Mouse (Mus musculus): ENCODE measurements around the gene Rassf5.

The Rassf5 gene

DNA sequence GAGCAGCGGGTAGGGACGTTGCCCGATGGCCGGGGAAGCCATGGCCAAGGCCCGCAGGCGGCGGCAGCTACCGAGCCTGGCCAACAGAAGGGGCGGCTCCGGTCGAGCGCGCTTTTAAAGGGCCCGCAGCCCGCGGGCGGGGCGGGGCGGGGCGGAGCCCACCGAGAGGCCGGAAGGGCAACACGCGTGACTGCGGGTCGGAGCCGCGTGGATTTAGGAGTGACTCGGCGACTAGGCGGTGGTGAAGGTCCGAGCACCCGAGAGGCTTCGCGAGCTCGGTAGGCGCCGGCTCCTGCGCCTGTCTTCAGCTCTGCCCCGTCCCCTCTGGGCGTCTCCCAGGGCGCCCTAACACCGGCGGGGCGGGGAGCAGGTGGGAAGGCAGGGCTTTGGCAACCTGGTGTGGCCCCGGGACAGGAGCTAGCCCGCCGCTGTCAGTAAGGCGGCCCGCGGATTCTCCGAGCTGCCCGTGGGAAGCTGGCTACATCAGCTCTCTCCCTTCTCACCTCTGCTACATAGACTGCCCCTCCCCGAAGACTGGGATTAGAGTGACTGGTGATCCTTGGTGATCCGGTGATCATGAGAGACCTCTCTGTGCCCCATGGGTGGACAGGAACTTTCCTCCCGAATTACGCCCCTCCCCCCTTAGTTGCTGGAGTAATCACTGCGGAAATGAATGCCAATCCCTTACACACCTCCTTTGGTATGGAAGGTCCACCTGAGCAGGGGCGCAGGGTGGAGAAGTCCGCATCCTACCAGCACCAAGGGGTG is at the start of gene Rassf5:
Rassf5 (minus strand) TSS at position 170 of the 768 bp plus-strand sequence.
- peak; percentile 84 to 86 for DNase-seq

- no peak for DNase-seq
These were observed 48.8 kb upstream of the Rassf5 start for GRCm38 (mm10) chr1:131293922-131294250.

GRCm38 (mm10) chr1:131293221-131293921 is 48.3 kb upstream of the Rassf5 start:
- no peak for DNase-seq

DNA sequence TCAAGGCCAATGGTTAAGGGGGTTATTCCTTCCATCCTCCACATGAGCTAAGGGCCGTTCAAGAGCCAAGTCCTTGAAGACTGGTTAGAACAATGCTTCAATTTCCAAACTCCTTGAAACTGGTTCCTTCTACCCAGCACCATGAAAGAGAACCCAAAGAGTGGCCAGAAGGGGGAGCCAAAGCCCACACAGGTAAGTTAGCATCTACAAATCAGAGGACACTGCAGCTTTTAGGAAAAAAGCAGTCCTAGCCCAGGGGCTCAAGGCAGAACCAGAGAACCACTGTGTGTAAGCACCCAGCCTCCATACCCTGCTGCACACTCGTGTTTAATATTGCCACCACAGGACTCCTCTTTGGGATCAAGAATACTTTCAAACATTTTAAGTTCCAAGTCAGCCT is 45.6 kb upstream of the Rassf5 start:
- DNase-seq, result peak; percentile 45 to 73

DNA sequence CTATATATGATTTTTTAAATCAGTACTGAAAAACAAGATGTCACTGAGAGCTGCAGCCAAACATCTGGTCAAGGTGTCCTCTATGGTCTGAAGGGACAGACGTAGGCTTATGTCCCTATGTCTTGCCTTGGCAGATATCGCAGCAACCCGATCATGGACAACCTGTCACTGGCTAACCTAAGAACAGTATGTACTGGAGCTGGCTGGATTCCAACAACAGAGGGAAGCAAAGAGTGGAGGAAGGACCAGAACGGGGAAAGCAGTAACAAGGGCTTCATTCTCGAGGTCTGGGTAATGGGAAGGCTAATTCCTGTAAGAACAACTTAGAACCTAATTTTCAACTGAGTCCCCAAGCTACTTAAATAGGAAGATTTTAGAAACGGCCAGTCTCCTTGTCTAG is 43.9 kb upstream of the Rassf5 start:
- no peak for DNase-seq

DNA sequence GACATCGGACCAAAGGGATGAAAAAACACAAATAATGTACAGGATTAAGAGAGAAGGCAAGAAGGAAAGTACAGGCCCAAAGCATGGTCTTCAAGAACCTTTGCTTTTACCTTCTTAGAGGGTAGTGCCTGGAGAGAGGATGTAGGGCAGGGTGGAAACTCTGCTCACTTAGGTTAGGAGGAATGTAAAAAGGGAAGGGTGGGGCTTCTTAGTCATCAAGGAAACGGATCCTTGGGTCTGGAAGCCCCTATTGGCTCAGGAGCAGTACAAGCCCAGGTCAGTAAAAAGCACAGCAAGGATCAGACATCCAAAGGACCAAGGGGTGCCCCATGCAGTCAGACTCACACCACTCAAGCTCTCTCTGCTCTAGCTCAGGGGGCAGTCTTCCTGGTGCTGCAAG is 42.2 kb upstream of the Rassf5 start:
- no peak for DNase-seq

- peak in 1 of 2 experiments; percentile 37 for DNase-seq
These were observed 41.7 kb upstream of the Rassf5 start for GRCm38 (mm10) chr1:131286803-131287202.

- DNase-seq, result no peak
These were observed 39.6 kb upstream of the Rassf5 start for GRCm38 (mm10) chr1:131284616-131285015.

DNA sequence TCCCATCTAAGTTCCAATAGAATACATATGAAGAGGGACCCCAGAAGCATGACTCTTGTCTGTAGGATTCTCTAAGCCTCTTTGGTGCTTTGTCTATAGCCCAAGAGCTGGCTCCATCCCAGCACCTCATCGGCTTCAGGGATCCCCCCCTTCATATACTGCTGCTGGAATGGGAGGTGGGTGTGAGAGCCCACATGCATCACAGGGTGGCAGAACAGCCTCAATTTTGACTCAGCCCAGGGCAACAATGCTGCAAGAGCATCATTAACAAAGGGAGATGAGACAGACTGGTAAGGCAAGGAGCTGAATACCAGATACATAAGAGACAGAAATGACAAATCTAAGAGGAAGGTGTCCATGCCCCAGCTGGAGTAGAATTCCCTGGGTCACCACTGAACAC is 39.1 kb upstream of the Rassf5 start:
- DNase-seq, result no peak

- no peak for DNase-seq
These were observed 36.7 kb upstream of the Rassf5 start for GRCm38 (mm10) chr1:131281731-131282130.

GRCm38 (mm10) chr1:131280280-131280679 is 35.2 kb upstream of the Rassf5 start:
- DNase-seq, result no peak

- DNase-seq, result no peak
These were observed 34.4 kb upstream of the Rassf5 start, which contains the start of gene Ikbke for GRCm38 (mm10) chr1:131279456-131279776. Ikbke (minus strand) TSS chr1:131279606.

DNA sequence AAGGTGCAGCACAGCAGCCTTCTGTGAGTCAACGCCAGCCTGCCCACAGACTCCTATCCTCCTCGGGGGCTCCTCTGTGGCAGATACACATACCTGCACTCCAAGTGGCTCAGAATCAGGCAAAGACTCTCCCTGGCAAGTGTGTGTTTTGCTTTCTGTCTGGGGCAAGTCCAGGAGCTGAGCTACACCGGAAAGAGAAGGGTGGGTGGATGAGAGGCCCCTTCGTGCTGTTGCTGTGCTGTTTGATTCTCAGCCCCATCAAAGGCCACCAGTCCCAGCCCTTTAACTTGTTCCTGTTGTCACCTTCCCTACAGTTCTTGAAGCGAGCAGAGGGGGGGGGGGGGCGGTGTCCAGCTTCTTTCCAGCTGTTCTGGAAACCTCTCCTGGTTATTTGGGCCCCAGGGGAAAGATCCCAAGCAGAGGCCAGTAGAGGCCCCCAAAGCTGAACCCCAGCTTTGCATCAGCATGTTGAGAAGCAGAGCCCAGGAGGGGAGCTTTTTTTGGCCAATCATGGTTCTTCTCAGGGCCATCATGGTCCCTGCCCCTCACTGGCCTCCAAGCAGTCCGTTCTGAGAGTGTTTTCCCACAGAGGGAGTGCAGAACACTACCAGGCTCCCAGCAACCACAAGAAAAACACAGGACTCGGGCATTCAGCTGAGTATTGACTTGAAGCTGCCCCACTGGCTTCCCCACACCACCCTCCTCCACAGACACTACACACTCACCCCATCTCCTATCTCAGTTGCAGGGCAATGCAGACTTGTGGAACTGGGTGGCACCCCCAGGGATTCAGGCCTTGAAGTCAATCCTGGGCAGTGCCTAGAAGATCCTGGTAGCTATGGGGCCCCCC is 33.8 kb upstream of the Rassf5 start:
- no peak for DNase-seq

DNA sequence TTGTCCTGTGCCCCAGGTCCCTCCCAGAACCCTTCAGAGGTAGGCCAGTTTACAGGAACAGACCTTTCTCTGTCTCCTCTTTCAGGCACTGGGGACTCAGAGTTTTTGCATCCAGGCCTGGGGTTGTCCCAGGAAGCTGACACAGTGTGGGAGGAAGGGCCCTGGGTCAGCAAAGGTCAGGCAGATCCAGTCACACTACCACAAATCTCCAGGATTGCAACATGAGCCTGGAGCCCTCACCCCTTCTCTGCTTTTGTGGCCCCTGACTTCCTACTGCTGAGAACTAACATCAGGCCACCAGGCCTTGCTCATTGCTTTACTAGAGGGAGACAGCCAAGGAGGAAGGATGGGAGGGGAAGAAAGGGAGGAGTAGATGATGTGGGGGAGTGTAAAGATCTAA is 31.8 kb upstream of the Rassf5 start:
- no peak for DNase-seq

DNA sequence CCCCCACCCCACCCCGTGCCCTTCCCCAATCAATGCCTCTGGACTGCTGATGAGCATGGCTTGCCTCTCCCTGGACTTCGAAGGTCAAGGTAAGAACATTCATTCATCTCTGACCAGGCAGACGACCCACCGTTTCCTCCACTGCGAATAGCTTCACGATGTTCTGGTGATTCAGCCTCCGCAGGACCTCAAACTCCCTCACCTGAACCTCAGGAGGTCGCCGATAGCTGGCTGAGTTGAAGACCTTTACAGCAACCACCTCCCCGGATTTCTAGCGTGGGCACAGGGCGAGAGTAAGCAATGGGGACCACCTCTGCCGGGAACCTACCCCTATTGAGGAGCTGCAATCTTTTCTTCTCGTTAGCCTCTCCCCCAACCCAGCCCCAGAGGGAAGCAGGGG is 30.5 kb upstream of the Rassf5 start:
- no peak for DNase-seq

DNA sequence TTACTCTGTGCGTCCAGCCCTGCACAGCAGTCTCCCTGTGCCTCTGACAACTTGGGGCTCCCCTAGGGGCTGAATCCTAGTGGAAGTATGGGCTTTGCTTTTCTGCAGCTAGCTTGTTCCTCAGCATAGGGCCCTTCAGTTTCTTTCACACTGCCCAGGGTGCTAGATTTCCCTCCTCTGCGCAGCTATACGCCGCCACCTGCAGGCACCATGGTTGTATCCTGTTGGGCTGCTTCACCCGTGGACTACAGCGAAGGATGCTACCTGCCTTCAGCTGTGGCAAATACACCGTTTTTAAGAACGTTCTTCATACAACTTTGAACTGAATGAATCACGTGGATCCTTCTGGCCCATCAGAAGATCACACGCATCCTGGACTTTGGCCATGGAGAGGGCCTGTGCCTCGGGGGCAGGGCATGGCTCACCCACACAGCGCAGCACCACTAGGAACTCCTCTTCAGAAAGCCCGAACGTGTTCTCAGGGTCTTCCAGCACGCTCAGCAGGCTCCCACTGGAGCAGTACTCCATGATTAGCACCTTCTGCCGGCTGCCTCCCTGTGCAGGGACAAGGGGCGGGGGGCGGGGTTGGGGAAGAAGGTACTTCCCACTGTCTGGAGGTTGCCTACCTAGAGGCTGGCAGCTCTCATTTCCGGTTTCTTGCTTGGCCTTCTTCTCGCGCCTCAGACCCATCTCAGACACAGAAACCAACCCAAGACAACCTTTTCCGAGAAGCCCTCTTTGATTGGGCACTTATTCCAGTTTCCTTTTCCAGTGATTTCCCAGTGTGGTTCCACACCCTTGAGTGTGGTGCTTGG is 29.9 kb upstream of the Rassf5 start:
- no peak for DNase-seq

GRCm38 (mm10) chr1:131269797-131270578 is 24.9 kb upstream of the Rassf5 start:
- DNase-seq, result peak; percentile 49 to 80

DNA sequence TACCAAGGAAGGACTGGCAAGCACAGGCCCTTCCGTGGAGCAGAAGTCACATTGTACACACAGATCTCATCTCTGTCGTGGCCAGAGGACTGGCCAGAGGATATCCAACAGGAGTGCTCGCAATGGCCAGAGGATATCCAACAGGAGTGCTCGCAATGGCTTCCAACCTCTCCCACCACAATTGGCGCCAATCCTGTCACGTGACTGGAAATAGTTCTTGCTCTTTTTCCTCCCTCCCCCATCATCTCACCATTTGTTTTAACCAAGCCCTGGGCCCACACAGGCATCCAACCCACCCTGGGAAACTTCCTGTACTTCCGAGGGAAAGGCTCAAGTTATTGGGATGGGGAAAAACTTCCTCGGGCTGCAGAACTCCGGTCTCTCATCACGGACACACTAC is 23.7 kb upstream of the Rassf5 start:
- DNase-seq, result no peak

- DNase-seq, result no peak
These were observed 18.8 kb upstream of the Rassf5 start for GRCm38 (mm10) chr1:131263905-131264304.

GRCm38 (mm10) chr1:131260309-131260656 is 15.2 kb upstream of the Rassf5 start:
- DNase-seq, result peak; percentile 54 to 76

DNA sequence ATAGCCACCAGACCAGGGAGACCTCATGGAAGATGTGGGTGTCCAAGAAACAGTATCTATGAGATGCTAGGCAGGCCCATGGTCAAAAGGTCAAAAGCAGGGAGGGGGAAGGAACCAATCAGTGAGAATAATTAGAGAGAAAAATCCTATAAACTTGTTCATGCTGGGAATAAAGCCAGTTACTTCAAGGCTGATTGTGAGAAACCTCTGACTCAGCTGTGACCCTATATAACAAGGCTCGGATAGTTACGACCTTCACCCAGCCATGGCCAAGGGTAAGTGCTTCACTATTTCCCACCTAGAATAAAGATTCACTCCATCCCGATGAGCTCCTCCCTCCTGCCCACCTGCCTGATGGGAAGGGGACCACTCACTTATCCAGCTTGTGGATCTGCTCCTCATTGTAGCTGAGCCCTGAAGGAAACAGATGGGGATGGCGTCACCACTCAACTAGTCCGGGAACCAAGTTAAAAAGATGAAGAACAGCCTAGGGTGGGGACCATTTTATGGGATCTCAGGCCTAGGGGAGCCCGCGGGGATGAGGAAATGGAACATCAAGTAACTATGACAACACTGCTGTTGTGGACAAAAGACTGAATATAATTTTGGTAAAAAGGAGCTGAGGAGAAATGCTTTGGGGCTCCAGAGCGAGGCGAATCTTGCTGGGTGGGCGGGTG is 14.7 kb upstream of the Rassf5 start:
- no peak for DNase-seq
